Mouse (Mus musculus): ENCODE results near the gene Serinc5. TPM values are rescaled to one million over a fixed set of nuclear protein-coding genes. Genes with fewer than 3 reads are reported as not detected.

The Serinc5 gene
- polyA plus RNA-seq, 1 experiment from 2014 or later: 12.2 TPM

GRCm38 (mm10) chr13:92735693-92736092 is 124.8 kb downstream of the Serinc5 start:
- no peaks in the 10 kb centered on the region for H3K9me3 ChIP-seq (ENCODE audit: low read length)
- H3K27ac ChIP-seq (ENCODE audit: low read depth): no peak overlapping the region
- no peaks in the 10 kb centered on the region for H3K27me3 ChIP-seq (ENCODE audit: insufficient read depth, low read length)
- H3K4me3 ChIP-seq (ENCODE audit: low read depth, low read length): no peak overlapping the region
- ATAC-seq (no peak), DNase-seq (no peak)
- H3K4me1 ChIP-seq (ENCODE audit: insufficient read depth): peaks cover 4% of the 10 kb centered on the region; the same call in 1 of the 2 replicates
- no peak overlapping the region for H3K4me2 ChIP-seq (ENCODE audit: low read depth, low read length)
- WGBS (ENCODE audit: insufficient replicate concordance): 87% methylated on average over 1 of the region's 1 CpGs
- H3K9ac ChIP-seq (replicated peaks): no peak overlapping the region
- no peak for TF ChIP-seq EP300 (IDR thresholded peaks at IDR 0.05; ENCODE audit: low read depth)
- TF ChIP-seq CTCF (IDR thresholded peaks at IDR 0.05; ENCODE audit: low read depth): no peak
- H3K36me3 ChIP-seq (replicated peaks; ENCODE audit: insufficient read depth, low read length): no peaks in the 10 kb centered on the region

- DNase-seq (peak; percentile 33), ATAC-seq (no peak)
- 70% methylated on average over 11 of the region's 11 CpGs for WGBS (ENCODE audit: insufficient replicate concordance)
- H3K9me3 ChIP-seq (ENCODE audit: low read length): no peaks in the 10 kb centered on the region
- TF ChIP-seq CTCF (IDR thresholded peaks at IDR 0.05; ENCODE audit: low read depth) (no peak), EP300 (IDR thresholded peaks at IDR 0.05; ENCODE audit: low read depth) (no peak)
- no peaks in the 10 kb centered on the region for H3K36me3 ChIP-seq (replicated peaks; ENCODE audit: insufficient read depth, low read length)
- peak overlapping the region; percentile 55 for H3K27ac ChIP-seq (ENCODE audit: low read depth)
- peaks cover 7% of the 10 kb centered on the region; the same call in 1 of the 2 replicates for H3K4me1 ChIP-seq (ENCODE audit: insufficient read depth)
- no peak overlapping the region for H3K4me3 ChIP-seq (ENCODE audit: low read depth, low read length)
- H3K27me3 ChIP-seq (ENCODE audit: insufficient read depth, low read length): no peaks in the 10 kb centered on the region
- H3K4me2 ChIP-seq (ENCODE audit: low read depth, low read length): no peak overlapping the region
- H3K9ac ChIP-seq (replicated peaks): no peak overlapping the region
These were observed 125.8 kb downstream of the Serinc5 start for GRCm38 (mm10) chr13:92736516-92737300.

GRCm38 (mm10) chr13:92738821-92739220 is 127.9 kb downstream of the Serinc5 start:
- Histone ChIP-seq H3K27ac (ENCODE audit: low read depth) (peak overlapping the region; percentile 64; the same call in 1 of the 2 replicates), H3K4me2 (ENCODE audit: low read depth, low read length) (no peak overlapping the region), H3K9ac (replicated peaks) (no peak overlapping the region), H3K36me3 (replicated peaks; ENCODE audit: insufficient read depth, low read length) (no peaks in the 10 kb centered on the region), H3K9me3 (ENCODE audit: low read length) (no peaks in the 10 kb centered on the region), H3K4me1 (ENCODE audit: insufficient read depth) (peaks cover 18% of the 10 kb centered on the region), H3K4me3 (ENCODE audit: low read depth, low read length) (no peak overlapping the region), H3K27me3 (ENCODE audit: insufficient read depth, low read length) (no peaks in the 10 kb centered on the region)
- ATAC-seq (no peak; the same call in 1 of the 2 replicates), DNase-seq (peak; percentile 39)
- WGBS (ENCODE audit: insufficient replicate concordance): 57% methylated on average over 3 of the region's 3 CpGs
- TF ChIP-seq CTCF (IDR thresholded peaks at IDR 0.05; ENCODE audit: low read depth) (no peak), EP300 (IDR thresholded peaks at IDR 0.05; ENCODE audit: low read depth) (peak; percentile 39; the same call in 1 of the 2 replicates)

- Histone ChIP-seq H3K36me3 (replicated peaks; ENCODE audit: insufficient read depth, low read length) (no peaks in the 10 kb centered on the region), H3K9me3 (ENCODE audit: low read length) (no peaks in the 10 kb centered on the region), H3K9ac (replicated peaks) (no peak overlapping the region), H3K4me2 (ENCODE audit: low read depth, low read length) (no peak overlapping the region), H3K27ac (ENCODE audit: low read depth) (no peak overlapping the region; the same call in 1 of the 2 replicates), H3K4me3 (ENCODE audit: low read depth, low read length) (no peak overlapping the region), H3K27me3 (ENCODE audit: insufficient read depth, low read length) (no peaks in the 10 kb centered on the region), H3K4me1 (ENCODE audit: insufficient read depth) (peaks cover 18% of the 10 kb centered on the region)
- TF ChIP-seq EP300 (IDR thresholded peaks at IDR 0.05; ENCODE audit: low read depth): no peak
- no peak for TF ChIP-seq CTCF (IDR thresholded peaks at IDR 0.05; ENCODE audit: low read depth)
- ATAC-seq (no peak), DNase-seq (no peak)
- WGBS (ENCODE audit: insufficient replicate concordance): 65% methylated on average over 3 of the region's 3 CpGs
These were observed 129.0 kb downstream of the Serinc5 start for GRCm38 (mm10) chr13:92739858-92740257.

- H3K36me3 ChIP-seq (replicated peaks; ENCODE audit: insufficient read depth, low read length): no peaks in the 10 kb centered on the region
- no peak for ATAC-seq
These were observed 129.9 kb downstream of the Serinc5 start for GRCm38 (mm10) chr13:92740671-92741270.

GRCm38 (mm10) chr13:92742886-92743285 is 132.0 kb downstream of the Serinc5 start:
- Histone ChIP-seq H3K4me3 (ENCODE audit: low read depth, low read length) (no peak overlapping the region), H3K27me3 (ENCODE audit: insufficient read depth, low read length) (no peaks in the 10 kb centered on the region), H3K9ac (replicated peaks) (no peak overlapping the region), H3K4me1 (ENCODE audit: insufficient read depth) (peaks cover 18% of the 10 kb centered on the region), H3K4me2 (ENCODE audit: low read depth, low read length) (peak overlapping the region; percentile 27; the same call in 1 of the 2 replicates), H3K36me3 (replicated peaks; ENCODE audit: insufficient read depth, low read length) (no peaks in the 10 kb centered on the region), H3K9me3 (ENCODE audit: low read length) (no peaks in the 10 kb centered on the region), H3K27ac (ENCODE audit: low read depth) (peak overlapping the region; percentile 64)
- DNase-seq (no peak), ATAC-seq (peak; percentile 37; the same call in 1 of the 2 replicates)
- TF ChIP-seq CTCF (IDR thresholded peaks at IDR 0.05; ENCODE audit: low read depth) (no peak), EP300 (IDR thresholded peaks at IDR 0.05; ENCODE audit: low read depth) (no peak)
- WGBS (ENCODE audit: insufficient replicate concordance): 81% methylated on average over 4 of the region's 4 CpGs

More at GRCm38 (mm10) chr13:92740671-92741270, 129.9 kb downstream of the Serinc5 start:
- H3K27ac ChIP-seq (ENCODE audit: low read depth): 0 out of 2 replicates have a peak overlapping the region, but pooled peaks have one; percentile 16
- TF ChIP-seq EP300 (IDR thresholded peaks at IDR 0.05; ENCODE audit: low read depth) (no peak), CTCF (IDR thresholded peaks at IDR 0.05; ENCODE audit: low read depth) (peak; percentile 87)
- H3K4me3 ChIP-seq (ENCODE audit: low read depth, low read length): no peak overlapping the region
- 7% methylated on average over 2 of the region's 2 CpGs for WGBS (ENCODE audit: insufficient replicate concordance)
- DNase-seq: peak; percentile 35
- no peak overlapping the region for H3K4me2 ChIP-seq (ENCODE audit: low read depth, low read length)
- H3K9me3 ChIP-seq (ENCODE audit: low read length): no peaks in the 10 kb centered on the region
- H3K27me3 ChIP-seq (ENCODE audit: insufficient read depth, low read length): no peaks in the 10 kb centered on the region
- peaks cover 18% of the 10 kb centered on the region for H3K4me1 ChIP-seq (ENCODE audit: insufficient read depth)
- H3K9ac ChIP-seq (replicated peaks): no peak overlapping the region

Data from liver, postnatal 0 days (tissue).